Mouse (Mus musculus) liver, embryonic 13.5 days (tissue): ENCODE data around the gene Ifit1bl2. TPM values are rescaled to one million over a fixed set of nuclear protein-coding genes. Genes with fewer than 3 reads are reported as not detected.
"Not testable (repeated sequence)": the region's sequence is repeated elsewhere in the genome, so short reads cannot be mapped to it uniquely, and the experiment has no call there.

Experiments
- ATAC-seq: fragments of 200-750 bp; cut with Nextera tagmentation; 2 replicates; pipeline ENCODE4 v1.8.0; 2017; ENCODE audit warnings: low read depth, mild to moderate bottlenecking, moderate number of reproducible peaks, moderate library complexity
- DNase-seq: peaks from one replicate; pipeline ENCODE4 v3.0.0; 2022
- H3K27ac ChIP-seq: fragments of 300-500 bp; sonication (generic); 2 replicates; pipeline ENCODE4 v1.5.1; 2015; ENCODE audit warnings: moderate library complexity, mild to moderate bottlenecking, inconsistent platforms
- H3K27me3 ChIP-seq: fragments of 300-500 bp; sonication (generic); 2 replicates; pipeline ENCODE4 v1.6.1; 2015; ENCODE audit warnings: mild to moderate bottlenecking, inconsistent platforms
- H3K36me3 ChIP-seq: fragments of 300-500 bp; sonication (generic); 2 replicates; pipeline ENCODE4 v1.6.1; 2015; ENCODE audit warnings: mild to moderate bottlenecking, inconsistent platforms
- H3K4me1 ChIP-seq: fragments of 300-500 bp; sonication (generic); replicated peaks from 2 replicates; pipeline ENCODE4 v1.6.1; 2015; ENCODE audit warnings: inconsistent platforms
- H3K4me2 ChIP-seq: fragments of 300-500 bp; sonication (generic); 2 replicates; pipeline ENCODE4 v1.6.1; 2015; ENCODE audit warnings: inconsistent platforms, mild to moderate bottlenecking, moderate library complexity
- H3K4me3 ChIP-seq: fragments of 300-500 bp; sonication (generic); replicated peaks from 2 replicates; pipeline ENCODE4 v1.5.1; 2015; ENCODE audit warnings: mild to moderate bottlenecking, inconsistent platforms
- H3K9ac ChIP-seq: fragments of 300-500 bp; sonication (generic); 2 replicates; pipeline ENCODE4 v1.6.1; 2015; ENCODE audit warnings: mild to moderate bottlenecking, inconsistent platforms
- H3K9me3 ChIP-seq: fragments of 300-500 bp; sonication (generic); replicated peaks from 2 replicates; pipeline ENCODE4 v1.6.1; 2016; ENCODE audit warnings: inconsistent platforms
- WGBS: fragments of 180-500 bp; shearing (Covaris S2); methylation state at CpG from one replicate; pipeline ENCODE4 v1.1.7; 2015; ENCODE audit not compliant: insufficient replicate concordance; 5-methylcytosine and 5-hydroxymethylcytosine counted together
- polyA plus RNA-seq: library from polyadenylated mRNA; unstranded; fragments of >200 nt; fragmentation: Nextera tagmentation; extraction: Ambion mirVana; gene quantifications from 2 replicates; pipeline ENCODE4 v1.2.1, GENCODE M21; 2015

Ifit1bl2 gene
- polyA plus RNA-seq, 1 experiment from 2014 or later = 0.02 TPM

DNA sequence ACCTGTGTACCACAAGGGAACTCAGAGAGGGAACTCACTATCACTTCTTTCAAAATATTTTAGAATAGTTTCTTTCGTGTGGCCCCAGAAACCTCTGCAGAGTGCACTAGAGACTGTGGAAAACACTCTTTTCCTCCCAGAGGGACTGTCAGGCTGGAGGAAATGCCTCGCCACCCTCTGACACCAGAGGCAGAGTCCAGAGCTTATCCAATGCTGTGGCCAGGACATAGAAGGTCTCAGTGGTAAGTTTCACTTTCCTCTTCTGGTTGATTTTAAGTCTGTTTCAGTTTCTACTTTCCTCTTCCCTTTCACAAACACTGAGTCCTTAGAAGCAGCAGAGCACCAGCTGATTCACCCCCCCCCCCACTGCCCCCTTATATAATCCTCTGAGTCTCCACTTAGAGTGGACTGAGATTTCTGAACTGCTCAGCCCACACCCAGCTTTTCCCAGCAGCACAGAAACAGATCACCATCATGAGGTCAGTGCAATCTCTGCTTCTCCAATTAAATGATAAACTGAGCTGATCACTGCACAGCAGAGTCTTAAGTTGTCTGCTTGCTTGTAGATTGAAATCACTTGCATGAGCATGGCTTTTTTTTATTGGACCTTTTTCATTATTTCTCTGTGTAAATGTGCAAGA lies 57.3 kb downstream of the Ifit1bl2 start, which contains the start of gene Ifit3:
TSS of gene Ifit3 (plus strand) at position 406 of the 641 bp plus-strand sequence.
- ATAC-seq = 0 out of 2 replicates have a peak, but pooled peaks have one; percentile 48
- H3K4me1 ChIP-seq, H3K9me3 ChIP-seq, DNase-seq, H3K27me3 ChIP-seq, H3K4me2 ChIP-seq, H3K36me3 ChIP-seq, H3K9ac ChIP-seq, H3K27ac ChIP-seq, H3K4me3 ChIP-seq: not testable (repeated sequence)
- WGBS = 36% methylated on average over 2 of the region's 2 CpGs

DNA sequence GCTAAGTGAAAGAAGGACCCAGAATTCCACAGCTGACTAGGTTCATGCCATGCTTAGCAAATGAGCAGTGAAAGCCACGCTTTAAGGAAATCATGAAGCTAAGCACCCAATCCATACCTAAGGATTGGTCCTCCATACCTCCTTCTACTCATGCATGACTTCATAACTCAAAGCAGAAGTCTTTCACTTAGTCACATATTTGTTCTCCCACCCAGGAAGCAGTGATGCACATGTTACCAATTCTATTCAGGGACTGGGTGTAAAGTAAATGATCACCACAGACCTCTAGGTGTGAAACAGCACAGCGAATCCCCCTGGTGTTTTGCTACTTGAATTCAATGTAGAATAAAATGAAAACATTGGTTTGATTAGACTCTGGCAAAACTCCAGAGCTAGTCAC lies 57.8 kb downstream of the Ifit1bl2 start:
- H3K27me3 ChIP-seq, DNase-seq, H3K36me3 ChIP-seq, H3K27ac ChIP-seq, ATAC-seq, H3K9me3 ChIP-seq, H3K4me3 ChIP-seq, H3K4me2 ChIP-seq, H3K9ac ChIP-seq, H3K4me1 ChIP-seq: not testable (repeated sequence)
- 64% methylated on average over 2 of the region's 2 CpGs for WGBS

DNA sequence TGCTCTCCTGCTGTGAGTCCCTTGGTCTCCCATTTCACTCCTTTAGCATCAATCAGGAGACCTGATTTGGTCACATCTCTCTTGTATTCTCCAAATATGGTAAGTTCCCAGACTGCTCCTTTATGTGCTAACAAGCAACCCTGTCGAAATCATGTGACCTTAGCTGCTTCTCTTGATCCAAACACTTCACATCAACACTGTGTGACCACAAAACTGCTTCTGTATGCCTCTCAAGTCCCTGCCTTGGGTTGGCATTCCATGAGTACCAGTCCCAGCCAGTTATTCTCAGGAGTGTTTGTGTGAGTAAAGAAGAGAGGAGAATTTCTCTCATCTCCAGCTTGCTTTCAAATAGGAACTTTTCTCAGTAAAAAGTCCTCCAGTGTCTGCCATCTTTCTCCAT lies 63.4 kb downstream of the Ifit1bl2 start:
- Histone ChIP-seq H3K9me3 (no peaks in the 10 kb centered on the region), H3K4me2 (no peak overlapping the region), H3K36me3 (no peaks in the 10 kb centered on the region), H3K27ac (no peak overlapping the region), H3K27me3 (no peaks in the 10 kb centered on the region), H3K9ac (no peak overlapping the region), H3K4me3 (no peak overlapping the region), H3K4me1 (no peaks in the 10 kb centered on the region)
- 63% methylated on average over 1 of the region's 1 CpGs for WGBS
- ATAC-seq (no peak), DNase-seq (no peak)

DNA sequence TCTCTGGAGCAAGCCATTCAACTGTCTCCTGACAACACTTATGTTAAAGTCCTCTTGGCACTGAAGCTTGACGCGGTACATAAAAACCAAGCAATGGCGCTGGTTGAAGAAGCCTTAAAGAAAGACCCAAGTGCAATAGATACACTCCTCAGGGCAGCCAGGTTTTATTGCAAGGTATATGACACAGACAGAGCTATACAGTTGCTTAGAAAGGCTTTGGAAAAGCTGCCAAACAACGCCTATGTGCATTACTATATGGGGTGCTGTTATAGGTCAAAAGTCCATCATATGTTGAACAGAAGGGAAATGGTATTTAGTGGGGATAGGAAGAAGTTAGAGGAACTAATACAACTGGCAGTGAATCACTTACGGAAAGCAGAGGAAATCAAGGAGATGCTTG lies 66.9 kb downstream of the Ifit1bl2 start:
- Histone ChIP-seq H3K27ac (no peak overlapping the region), H3K9ac (no peak overlapping the region), H3K27me3 (no peaks in the 10 kb centered on the region), H3K4me1 (no peaks in the 10 kb centered on the region), H3K9me3 (no peaks in the 10 kb centered on the region), H3K36me3 (no peaks in the 10 kb centered on the region), H3K4me3 (no peak overlapping the region), H3K4me2 (no peak overlapping the region)
- WGBS = 78% methylated on average over 5 of the region's 5 CpGs
- DNase-seq (no peak), ATAC-seq (no peak)

DNA sequence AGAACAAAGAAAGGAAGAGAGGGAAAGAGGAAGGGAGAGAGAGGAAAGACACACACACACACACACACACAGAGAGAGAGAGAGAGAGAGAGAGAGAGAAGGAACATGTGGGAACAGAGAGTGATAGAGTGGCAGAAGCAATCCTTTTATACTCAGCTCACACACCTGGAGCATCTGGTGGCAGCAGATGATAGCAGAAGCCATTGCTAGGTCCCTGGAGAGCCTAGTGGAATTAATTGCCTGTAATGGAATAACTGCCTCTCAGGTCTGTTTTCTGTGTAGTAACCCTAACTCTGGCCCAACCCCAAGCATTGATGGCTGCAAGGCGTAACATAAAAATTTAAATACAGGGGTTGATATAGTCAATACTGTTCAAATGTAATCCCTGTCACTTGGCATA lies 69.5 kb downstream of the Ifit1bl2 start:
- WGBS = 72% methylated on average over 1 of the region's 1 CpGs
- Histone ChIP-seq H3K9me3 (no peaks in the 10 kb centered on the region), H3K27me3 (no peaks in the 10 kb centered on the region), H3K36me3 (no peaks in the 10 kb centered on the region), H3K4me3 (no peak overlapping the region), H3K4me1 (no peaks in the 10 kb centered on the region), H3K9ac (no peak overlapping the region), H3K27ac (no peak overlapping the region), H3K4me2 (no peak overlapping the region)
- ATAC-seq = no peak
- no peak for DNase-seq

DNA sequence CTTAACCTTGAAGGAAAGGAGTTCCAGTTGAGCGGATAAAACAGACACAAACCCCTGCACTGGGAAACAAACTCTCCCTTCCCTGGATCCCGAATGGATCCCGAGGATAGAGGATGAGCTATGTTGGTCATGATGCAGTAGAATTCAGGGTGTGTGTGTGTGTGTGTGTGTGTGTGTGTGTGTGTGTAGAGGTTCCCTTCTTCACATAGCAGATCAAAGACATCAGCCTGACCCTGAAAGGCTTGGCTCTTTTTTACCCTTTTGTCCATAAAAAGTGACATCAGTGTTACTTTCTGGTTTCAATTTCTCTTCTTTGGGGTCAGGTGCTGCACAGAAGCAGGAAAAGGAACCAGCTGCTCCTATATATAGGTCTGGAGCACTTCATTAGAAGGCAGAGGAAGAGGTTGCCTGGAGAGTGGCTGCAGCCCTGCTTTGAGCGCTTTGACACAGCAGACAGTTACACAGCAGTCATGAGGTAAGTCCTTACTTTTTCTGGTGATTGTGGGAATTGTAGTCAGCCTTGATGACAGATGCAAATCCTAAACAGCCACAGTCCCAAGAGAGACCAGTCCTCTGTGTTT lies 70.6 kb downstream of the Ifit1bl2 start:
- DNase-seq (no peak), ATAC-seq (no peak)
- no peaks in the 10 kb centered on the region for H3K9me3 ChIP-seq
- H3K4me2 ChIP-seq = no peak overlapping the region
- H3K4me1 ChIP-seq = no peaks in the 10 kb centered on the region
- no peaks in the 10 kb centered on the region for H3K27me3 ChIP-seq
- H3K36me3 ChIP-seq = no peaks in the 10 kb centered on the region
- H3K9ac ChIP-seq = no peak overlapping the region
- no peak overlapping the region for H3K27ac ChIP-seq
- 64% methylated on average over 4 of the region's 4 CpGs for WGBS
- no peak overlapping the region for H3K4me3 ChIP-seq

DNA sequence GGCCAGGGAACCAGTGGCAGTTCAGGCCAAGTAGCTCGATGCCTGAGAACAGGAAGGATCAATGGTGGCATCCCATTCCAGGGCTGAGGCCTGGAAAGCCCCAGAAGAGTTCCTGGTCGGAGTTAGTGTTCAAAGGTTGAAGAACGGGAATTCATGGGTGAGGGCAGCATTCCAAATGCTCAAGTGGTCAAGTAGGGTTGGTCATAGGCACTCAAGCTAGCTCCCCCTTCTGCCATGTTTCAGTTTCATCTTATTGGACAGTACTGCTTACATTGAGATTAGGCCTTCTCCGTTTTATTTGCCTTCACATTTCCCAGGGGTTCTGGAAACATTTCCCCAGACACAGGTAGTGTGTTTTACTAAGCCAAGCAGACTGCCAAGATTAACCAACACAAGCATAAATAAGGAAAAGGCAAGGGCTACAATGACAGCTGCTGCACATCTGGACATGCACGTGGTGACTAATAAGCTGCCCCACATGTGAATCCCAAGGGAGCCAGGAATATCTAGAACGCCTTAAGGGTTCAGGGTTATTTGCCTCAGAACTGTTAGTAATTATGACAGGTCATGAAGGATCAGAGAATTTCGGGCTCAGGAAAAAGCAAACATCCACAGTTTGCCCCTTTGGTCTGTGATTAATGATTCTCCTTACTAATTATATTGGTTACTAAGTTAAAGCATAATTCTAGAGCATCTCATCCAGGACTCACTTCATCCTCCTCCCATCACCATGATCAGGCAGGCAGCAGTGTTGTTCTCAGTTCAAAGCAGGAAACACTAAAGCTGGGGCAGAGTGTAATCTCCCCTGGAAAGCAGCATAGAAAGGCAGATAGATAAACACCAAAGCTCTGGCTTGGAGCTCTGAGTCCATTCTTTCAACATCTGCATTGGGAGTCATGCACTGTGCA lies 71.3 kb downstream of the Ifit1bl2 start:
- 60% methylated on average over 7 of the region's 7 CpGs for WGBS
- ATAC-seq (no peak), DNase-seq (no peak)
- Histone ChIP-seq H3K27me3 (no peaks in the 10 kb centered on the region), H3K4me2 (no peak overlapping the region), H3K9ac (no peak overlapping the region), H3K27ac (no peak overlapping the region), H3K9me3 (no peaks in the 10 kb centered on the region), H3K36me3 (no peaks in the 10 kb centered on the region), H3K4me3 (no peak overlapping the region), H3K4me1 (no peaks in the 10 kb centered on the region)

Other genes starting within 250 kb of the Ifit1bl2 start
- 0.21 and 0.56 TPM in 2 replicates for gene Ch25h, start 165.6 kb downstream of the Ifit1bl2 start, polyA plus RNA-seq
- 34.1 and 45.0 TPM in 2 replicates for gene Lipa, start 113.3 kb downstream of the Ifit1bl2 start, polyA plus RNA-seq
- gene Ifit2, start 90.0 kb downstream of the Ifit1bl2 start, polyA plus RNA-seq = 3.0 and 3.8 TPM in 2 replicates
- 1.7 and 2.0 TPM in 2 replicates for gene Ifit3, start 57.2 kb downstream of the Ifit1bl2 start, polyA plus RNA-seq
- 0.17 and 0.19 TPM in 2 replicates for gene Ifit1bl1, start 38.8 kb downstream of the Ifit1bl2 start, polyA plus RNA-seq
- gene Ifit3b, start 32.8 kb downstream of the Ifit1bl2 start, polyA plus RNA-seq = 0.38 and 0.58 TPM in 2 replicates
- 0.85 and 1.3 TPM in 2 replicates for gene Ifit1, start 128 bp upstream of the Ifit1bl2 start, polyA plus RNA-seq
- 8.1 and 10.5 TPM in 2 replicates for gene Slc16a12, start 106.5 kb upstream of the Ifit1bl2 start, polyA plus RNA-seq
- gene Pank1, start 238.7 kb upstream of the Ifit1bl2 start, polyA plus RNA-seq = 4.6 and 6.1 TPM in 2 replicates